Mouse (Mus musculus) C2C12 (cell line): ENCODE measurements at regions not wholly inside any gene's neighbourhood (a gene's known extent, or its start where the extent isn't known, plus 50 kb on each side); places are given as distances from the start of the nearest gene placed in this dataset.

Source experiments
- CEBPB ChIP-seq: IDR thresholded peaks from one replicate; pipeline ENCODE4 v1.6.1; 2011; ENCODE audit warnings: low read depth, mild to moderate bottlenecking, control low read depth, moderate library complexity
- CTCF ChIP-seq: IDR thresholded peaks from one replicate; pipeline ENCODE4 v1.5.1; 2011; ENCODE audit not compliant: control insufficient read depth, insufficient read depth, insufficient read length
- FOSL1 ChIP-seq: IDR thresholded peaks from one replicate; pipeline ENCODE4 v1.8.0; 2011; ENCODE audit warnings: mild to moderate bottlenecking, low read length; ENCODE audit not compliant: poor library complexity, insufficient read depth, severe bottlenecking
- MYOG ChIP-seq: IDR thresholded peaks from one replicate; pipeline ENCODE4 v1.6.1; 2011; ENCODE audit not compliant: control insufficient read depth, insufficient read length; ENCODE audit errors: extremely low read depth
- USF1 ChIP-seq: IDR thresholded peaks from one replicate; pipeline ENCODE4 v1.6.1; 2011; ENCODE audit warnings: low read depth, mild to moderate bottlenecking, control low read depth, moderate library complexity

GRCm38 (mm10) chr7:111241538-111241937 is 158.7 kb upstream of the Eif4g2 start:
- no peak for TF ChIP-seq CTCF
- TF ChIP-seq USF1: no peak
- TF ChIP-seq CEBPB: no peak
- TF ChIP-seq MYOG: no peak
- no peak for TF ChIP-seq FOSL1
